Mouse (Mus musculus) testis, adult 2 months (tissue): ENCODE results near the gene Irgm2.

Experiments used
- CTCF ChIP-seq: fragments of 200-500 bp; IDR thresholded peaks from 2 replicates; pipeline ENCODE4 v1.5.1; 2012; ENCODE audit warnings: low read depth, mild to moderate bottlenecking, inconsistent platforms, low read length, moderate library complexity; ENCODE audit not compliant: control insufficient read depth, insufficient read depth, insufficient replicate concordance
- POLR2A ChIP-seq: fragments of 200-500 bp; IDR thresholded peaks from 2 replicates; pipeline ENCODE4 v1.6.1; 2012; ENCODE audit warnings: low read depth, mild to moderate bottlenecking, inconsistent platforms, low read length, moderate library complexity; ENCODE audit not compliant: control insufficient read depth

GRCm38 (mm10) chr11:58189675-58190074 lies 9.7 kb upstream of the Irgm2 start:
- TF ChIP-seq POLR2A, result no peak
- no peak for TF ChIP-seq CTCF
